Mouse (Mus musculus): ENCODE results near the gene Tbc1d22b.
A peak's percentile ranks its signal among the peaks of the same experiment; 100 is the strongest.

GRCm38 (mm10) chr17:29528568-29529187 lies 20.9 kb upstream of the Tbc1d22b start:
- TF ChIP-seq CTCF (IDR thresholded peaks at IDR 0.05; ENCODE audit: low read depth, low read length) (peak; percentile 71), POLR2A (IDR thresholded peaks at IDR 0.05; ENCODE audit: insufficient read depth, low read length) (no peak)

Measured in ES-Bruce4 (cell line).